Mouse (Mus musculus): ENCODE data around the gene Mettl26. TPM values are rescaled to one million over a fixed set of nuclear protein-coding genes. Genes with fewer than 3 reads are reported as not detected.
A peak's percentile ranks its signal among the peaks of the same experiment; 100 is the strongest.

Gene Mettl26
- total RNA-seq, 1 experiment from 2014 or later, result 88.0 TPM

DNA sequence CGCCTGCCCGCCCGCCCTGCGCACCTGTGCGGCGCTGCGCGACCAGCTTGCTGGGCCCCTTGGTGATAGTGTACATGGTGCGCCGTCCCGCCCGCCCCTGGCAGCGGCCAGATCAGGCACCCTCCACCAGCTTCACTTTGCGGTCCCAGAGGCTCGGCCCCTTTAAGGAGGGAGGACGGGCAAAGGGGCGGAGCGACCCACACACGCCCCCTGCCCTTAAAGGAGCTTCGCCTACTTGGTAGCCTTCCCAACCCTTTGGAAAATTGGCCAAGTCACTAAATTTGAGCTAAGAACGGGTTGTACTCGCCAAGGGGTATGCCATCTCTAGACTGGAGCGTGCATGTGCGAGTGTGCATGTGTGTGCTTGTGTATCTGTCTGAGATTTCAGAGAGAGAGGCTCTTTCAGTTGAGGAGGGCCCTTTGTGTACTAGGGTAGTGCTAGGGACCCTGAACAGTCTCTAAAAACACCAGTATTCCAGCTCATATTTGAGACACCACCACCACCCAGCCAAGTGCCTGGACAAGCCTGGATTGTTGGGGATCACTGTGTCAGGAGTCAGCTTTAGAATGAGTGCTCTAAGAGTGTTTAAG is 6.2 kb upstream of the Mettl26 start, which contains the start of gene Mcrip2:
Mcrip2 (minus strand) TSS at position 164 of the 591 bp plus-strand sequence.
- DNase-seq, result peak; percentile 93

DNA sequence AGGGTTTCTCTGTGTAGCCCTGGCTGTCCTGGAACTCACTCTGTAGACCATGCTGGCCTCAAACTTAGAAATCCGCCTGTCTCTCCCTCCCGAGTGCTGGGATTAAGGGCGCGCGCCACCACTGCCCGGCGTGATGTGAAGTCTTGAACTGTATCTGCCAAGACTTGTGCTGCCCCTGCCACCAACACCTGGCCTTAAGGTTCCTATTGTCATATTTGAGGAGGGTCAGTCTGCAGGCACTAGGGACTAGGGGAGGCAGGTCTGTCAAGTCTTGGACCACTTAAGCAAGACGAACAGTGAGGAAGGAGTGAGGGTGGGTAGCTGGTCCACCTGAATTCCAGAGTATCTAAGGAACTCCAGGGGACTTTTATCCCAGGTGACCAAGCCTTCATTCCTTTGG is 5.4 kb upstream of the Mettl26 start:
- no peak for DNase-seq

DNA sequence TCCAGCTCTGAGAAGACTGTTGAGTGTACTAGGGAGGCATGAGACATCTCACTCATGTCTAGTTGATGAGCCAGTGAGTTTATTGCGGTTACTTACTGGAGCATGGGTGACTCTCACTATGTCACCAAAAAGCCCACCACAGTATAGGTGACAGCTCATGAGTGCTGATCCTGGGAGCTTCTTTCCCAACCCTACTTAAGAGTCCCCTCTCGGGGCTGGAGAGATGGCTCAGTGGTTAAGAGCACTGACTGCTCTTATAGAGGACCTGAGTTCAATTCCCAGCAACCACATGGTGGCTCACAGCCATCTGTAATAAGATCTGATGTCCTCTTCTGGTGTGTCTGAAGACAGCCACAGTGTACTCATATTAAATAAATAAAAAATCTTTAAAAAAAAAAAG is 4.9 kb upstream of the Mettl26 start:
- DNase-seq, result no peak

DNA sequence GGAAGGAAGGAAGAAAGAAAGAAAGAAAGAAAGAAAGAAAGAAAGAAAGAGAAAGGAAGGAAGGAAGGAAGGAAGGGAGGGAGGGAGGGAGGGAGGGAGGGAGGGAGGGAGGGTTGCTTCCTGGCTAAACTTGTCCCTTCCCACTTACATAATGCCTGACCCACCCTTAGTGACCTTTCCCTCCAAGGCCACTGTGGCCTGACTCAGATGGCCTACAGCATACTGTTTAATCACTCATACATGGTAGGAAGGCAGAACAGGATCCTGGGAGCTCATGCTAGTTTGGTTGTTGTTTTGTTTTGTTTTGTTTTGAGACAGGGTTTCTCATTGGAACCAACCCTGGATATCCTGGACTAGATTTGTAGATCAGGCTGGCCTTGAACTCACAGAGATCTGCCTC is 3.3 kb upstream of the Mettl26 start:
- DNase-seq, result peak; percentile 75

GRCm38 (mm10) chr17:25872676-25873075 is 2.2 kb upstream of the Mettl26 start:
- DNase-seq, result no peak

DNA sequence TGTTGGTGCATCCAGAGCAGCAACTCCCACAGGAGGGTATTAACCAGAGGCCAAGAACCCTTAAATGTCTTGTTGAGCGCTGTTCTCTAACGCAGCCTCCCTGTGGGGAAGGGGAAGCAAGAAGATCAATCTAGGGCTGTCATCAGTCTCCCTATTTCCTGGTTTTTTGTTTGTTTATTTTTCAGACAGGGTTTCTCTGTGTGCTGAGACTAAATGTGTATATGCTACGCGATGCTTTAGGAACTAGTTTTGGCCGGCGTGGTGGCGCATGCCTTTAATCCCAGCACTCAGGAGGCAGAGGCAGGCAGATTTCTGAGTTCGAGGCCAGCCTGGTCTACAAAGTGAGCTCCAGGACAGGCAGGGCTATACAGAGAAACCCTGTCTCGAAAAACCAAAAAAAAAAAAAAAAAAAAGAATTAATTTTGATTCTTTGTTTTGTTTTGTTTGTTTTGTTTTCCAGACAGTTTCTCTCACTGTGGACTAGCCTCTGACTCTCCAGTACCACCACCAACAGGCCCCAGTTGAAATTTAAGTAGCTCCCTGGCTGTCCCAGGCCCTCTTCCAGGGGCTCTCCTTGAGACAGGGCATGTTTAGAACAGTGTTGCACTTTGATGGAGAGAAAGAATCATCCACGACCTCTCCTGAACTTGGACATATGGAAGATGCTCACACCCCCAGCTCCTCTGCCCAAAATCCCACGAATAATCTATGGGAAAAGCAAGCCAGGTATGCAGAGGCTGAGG is 1.3 kb upstream of the Mettl26 start:
- no peak for DNase-seq

DNA sequence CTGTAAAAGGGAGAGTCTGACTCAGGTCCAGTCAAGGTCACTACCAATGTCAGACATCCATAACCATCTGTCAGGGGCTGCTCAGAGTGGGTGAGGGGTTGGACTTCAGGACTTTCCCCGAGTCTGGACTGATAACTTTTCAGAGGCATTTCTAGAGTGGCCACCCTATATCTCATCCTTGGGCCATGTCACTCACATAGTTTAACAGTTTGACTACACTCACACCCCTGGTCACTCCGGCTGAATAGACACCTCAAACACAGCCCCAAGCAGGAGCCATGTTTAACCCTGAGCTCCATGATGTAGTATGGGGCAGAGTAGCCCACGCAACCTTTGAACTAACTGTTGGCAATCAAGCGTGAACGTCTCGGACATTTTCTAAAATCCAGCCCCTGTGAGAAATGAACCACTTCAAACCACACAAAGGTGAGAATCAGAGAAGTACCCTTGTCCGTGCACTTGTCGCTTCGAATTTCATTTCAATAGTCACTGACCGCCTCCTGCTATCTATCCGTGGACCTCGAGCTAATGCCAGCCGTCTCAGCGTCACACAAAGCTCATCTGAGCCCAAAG is 640 bp upstream of the Mettl26 start:
- DNase-seq, result peak; percentile 53

DNA sequence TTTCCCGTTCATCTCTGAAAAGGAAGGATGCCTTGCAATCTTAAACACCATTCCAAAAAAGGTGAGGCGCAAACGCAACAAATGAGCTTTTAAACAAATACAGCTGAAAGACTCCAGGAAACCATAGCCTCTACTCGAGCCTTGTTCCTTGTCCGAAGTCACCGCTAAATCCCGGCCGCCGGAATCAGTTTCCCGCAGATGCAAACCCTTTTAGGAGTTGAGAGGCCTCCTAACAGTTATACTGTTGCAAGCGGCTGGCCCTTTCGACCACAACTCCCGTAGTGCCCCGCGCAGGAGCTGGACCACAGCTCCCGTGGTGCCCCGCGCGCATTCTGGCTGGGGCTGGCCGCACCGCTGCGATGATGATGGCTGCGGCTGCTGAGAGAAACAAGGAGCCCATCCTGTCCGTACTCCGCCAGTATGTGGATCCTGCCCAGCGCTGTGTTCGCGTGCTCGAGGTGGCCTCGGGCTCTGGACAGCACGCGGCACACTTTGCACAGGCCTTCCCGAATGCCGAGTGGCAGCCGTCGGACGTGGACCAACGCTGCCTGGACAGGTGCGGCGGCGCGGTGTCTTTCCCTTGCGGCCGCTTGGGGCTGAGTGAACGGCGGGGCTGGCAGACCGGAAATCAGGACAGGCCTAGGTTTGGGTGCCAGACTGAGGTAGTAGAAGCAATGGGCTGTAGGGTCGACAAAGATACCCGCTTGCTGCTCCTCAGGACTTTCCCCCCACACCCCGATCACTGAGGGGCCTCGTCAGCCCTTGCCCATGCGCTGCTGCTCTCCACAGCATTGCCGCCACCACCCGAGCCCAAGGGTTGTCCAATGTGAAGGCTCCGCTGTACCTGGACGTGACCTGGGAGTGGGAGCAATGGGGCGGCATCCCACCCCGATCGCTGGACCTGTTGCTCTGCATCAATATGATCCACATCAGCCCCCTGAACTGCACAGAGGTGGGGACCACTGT is 580 bp downstream of the Mettl26 start:
- peak; percentile 95 for DNase-seq

DNA sequence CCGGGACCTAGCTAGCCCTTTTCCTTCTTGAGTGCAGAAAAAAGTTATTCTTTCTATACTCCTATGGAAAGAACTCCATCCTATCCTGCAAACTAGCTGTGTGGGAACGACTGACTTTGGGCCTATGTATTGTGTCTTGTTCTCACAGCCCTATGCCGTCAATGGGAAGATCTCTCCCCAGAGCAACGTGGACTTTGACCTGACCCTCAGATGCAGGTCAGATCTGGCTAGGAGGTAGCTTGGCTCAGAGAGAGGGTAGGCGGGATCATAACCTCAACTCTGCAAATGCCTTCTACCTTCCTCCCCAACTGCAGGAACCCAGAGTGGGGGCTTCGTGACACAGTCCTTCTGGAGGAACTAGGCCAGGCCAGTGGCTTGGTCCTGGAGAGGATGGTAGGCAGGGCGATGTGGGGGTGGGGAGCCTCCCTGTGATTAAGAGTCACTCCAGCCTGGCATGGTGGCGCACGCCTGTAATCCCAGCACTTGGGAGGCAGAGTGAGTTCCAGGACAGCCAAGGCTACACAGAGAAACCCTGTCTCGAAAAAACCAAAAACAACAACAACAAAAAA is 1.6 kb downstream of the Mettl26 start:
- peak; percentile 36 for DNase-seq

DNA sequence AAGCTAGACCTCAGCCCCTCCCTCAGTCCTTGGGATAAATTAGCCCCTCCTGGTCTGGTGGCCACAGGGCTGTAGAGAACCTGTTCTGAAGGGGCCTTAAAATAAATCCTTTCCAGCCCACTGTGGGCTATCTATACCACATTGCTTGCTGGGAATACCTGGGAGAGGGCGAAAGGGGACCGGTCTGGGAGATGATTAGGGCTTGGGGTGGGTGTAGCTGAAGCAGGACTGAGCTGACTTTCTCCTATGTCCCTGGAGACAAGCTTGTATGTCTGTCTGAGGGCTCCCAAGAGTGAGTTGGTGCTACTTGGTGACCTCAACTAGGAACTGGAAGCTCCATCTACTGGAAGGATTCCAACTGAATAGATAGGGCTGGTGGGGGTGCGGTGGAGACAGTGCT is 2.2 kb downstream of the Mettl26 start:
- no peak for DNase-seq

DNA sequence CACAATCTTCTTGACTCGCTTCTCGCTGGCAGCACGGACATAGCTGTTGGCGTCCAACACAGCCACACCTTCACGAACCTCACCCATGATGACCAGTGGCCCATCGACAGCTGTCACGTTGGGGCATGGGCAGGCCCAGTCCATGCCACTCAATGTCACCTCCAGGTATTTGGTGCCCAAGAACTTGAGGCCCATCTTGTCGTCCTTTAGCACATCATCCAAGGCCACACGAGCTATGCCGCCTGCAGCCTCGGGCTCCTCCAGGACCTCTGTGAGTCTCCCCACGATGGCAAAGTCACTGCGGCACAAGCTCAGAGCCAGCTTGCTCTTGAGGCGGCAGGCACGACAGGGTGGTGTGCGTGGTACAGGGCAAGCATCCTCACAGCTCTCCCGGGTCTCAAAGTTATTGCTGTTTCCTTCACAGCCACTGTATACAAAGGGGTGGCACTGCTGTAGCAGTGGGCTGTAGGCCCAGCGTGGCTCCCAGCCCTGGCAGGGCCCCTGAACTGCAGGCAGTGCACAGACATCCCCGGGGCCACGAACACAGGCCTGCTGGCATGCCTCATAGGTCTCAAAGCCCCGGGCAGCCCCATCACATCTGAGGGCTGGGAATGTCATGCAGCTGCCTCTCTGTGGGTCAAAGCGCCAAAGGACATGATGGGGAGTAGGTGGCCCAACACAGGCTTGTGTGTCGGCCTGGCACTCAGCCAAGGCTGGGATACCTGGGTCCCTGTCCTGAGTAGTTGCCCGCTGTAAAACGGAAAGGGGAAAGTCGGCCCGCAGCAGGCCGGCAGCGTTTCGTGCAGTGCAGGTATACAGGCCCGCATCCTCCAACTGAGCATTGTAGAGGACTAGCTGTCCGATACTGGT is 3.1 kb downstream of the Mettl26 start:
- no peak for DNase-seq

DNA sequence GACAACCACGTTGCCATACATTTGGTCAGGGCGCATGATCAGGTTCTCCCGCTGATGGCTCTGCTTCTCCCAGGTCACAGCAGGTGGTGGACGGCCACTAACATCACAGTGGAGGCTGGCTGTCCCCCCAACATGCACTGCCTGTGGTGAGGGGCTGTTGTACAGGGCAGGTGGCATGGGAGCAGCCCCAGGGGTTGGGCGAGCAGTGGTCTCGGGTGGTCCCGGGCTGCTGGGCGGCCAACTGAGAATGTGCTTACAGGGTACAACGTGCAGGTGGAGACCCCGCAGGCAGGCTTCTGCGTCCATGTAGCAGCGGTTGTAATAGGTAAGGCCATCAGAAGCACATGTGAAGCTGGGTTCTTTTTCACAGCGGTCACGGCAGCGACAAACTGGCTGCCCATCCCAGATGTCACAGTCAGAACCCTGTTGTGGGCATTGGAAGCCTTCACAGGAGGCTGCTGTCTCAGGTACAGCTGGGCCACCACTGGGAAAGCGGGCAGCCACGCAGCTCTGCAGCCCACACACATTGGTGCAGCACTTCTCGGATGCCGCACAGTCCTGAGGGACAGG is 3.8 kb downstream of the Mettl26 start:
- no peak for DNase-seq

GRCm38 (mm10) chr17:25879261-25879660 is 4.4 kb downstream of the Mettl26 start:
- DNase-seq, result peak; percentile 78

DNA sequence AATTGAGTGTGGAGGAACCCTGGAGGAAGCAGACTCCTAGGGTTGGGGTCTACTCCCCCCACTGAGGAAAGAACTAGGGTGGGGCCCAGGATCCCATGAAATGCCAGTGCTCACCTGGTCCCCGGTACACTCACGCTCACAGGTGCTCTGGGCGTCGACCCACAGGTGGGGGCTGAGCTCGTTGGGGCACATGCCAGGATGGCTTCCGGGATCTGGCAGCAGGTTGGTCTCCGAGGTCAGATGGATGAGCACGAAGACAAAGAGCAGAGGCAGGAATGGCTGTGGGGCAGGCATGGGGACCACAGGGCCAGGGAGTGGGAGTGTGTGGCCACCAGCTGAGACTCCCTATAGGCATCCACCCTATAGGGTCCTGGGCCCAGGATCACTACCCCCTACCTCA is 4.9 kb downstream of the Mettl26 start:
- DNase-seq, result no peak

DNA sequence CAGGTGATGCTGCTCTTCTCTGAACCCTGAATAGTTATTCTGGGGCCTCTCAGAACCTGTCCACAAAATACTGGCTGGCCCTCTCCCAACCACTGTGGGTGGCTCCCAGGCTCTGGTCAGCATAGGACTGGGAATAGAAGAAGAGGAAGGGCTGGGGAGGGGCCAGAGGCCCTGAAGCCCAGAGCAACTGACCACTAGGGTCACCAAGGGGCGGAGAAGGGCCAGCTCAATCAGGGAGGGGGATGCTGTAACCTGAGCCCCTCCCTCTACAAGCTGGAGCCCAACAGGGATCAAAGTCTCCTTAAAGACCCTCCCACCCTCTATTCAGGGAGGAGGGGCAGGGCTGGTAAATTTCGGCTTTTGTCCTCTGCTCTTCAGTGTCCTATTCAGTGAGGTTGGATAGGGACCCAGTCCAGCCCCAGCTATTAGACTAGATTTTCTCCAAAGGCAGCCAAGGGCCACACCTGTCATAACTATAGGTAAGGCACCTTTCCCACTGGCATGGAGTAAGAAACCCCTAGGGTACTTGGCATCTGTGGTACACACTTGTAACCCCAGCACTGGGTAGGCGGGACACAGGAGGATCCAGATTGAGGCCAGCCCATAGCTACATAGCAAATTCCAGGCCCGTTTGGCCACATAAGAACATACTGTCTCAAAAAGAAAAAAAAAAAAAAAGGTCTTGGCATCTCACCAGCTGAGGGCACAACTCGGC is 5.5 kb downstream of the Mettl26 start, which contains the start of gene Wfikkn1:
Wfikkn1 (minus strand) TSS at position 663 of the 715 bp plus-strand sequence.
- no peak for DNase-seq

GRCm38 (mm10) chr17:25880913-25881641 is 6.2 kb downstream of the Mettl26 start:
- DNase-seq, result no peak

DNA sequence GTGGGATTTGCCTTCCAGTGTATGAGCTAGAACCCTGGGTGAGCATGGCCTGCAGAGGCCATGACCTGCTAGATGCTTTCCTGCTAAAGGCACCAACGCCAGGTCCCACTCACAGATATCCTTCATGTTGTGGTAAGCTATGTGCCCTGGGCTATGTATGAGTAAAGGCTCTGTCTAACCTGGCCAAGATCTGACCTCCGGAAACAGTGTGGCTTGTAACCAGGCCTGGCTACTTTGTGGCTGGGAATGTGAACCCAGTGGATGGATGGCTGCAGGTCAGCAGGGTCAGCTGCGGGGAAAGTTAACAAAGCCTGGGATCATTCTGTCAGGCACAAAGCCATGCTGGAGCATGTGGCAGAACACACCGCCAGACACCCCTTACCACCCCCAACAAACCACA is 6.8 kb downstream of the Mettl26 start:
- DNase-seq, result no peak

- DNase-seq, result peak; percentile 68
These were observed 7.4 kb downstream of the Mettl26 start for GRCm38 (mm10) chr17:25882306-25882705.

DNA sequence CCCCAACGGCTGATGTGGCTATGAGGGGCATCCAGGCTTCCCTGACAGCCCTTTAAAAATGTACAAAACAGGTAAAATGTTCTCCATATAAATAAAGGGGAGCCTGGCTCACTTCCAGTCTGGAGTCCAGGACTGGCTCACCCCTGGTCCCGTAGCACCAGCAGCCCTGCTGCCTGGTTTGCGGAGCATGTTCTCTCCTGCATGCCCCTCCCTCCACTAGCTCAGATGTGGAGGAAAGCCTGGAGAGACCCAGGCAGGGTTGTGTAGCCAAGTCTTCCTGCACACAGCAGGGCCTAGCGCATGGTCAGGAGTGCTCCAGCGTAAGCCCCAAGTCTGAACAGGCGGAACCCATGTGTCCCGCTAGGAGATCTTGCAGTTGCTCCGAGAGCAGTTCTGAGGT is 8.4 kb downstream of the Mettl26 start:
- DNase-seq, result no peak

All from adrenal gland, postnatal 14 days (tissue).